ENCODE assay signal across 11 mouse cellular contexts in genomic region chr3:95693821-95694807, GRCm38 (mm10). TPM values are rescaled to one million over a fixed set of nuclear protein-coding genes. Genes with fewer than 3 reads are reported as not detected.
DNase-seq lines count a peak whose midpoint lies in the region; ATAC-seq and TF ChIP-seq lines count a peak whose summit lies in the region.
"Had no signal": no experiment of that assay in that cellular context is flagged by ENCODE, and none has a peak within 500 bp of the region (broad histone marks: within the 10 kb centered on the region; RNA-seq: fewer than 3 reads in every experiment).

No protein-coding gene starts in this region.

- peak in 1 of 2 experiments; percentile 26 for DNase-seq in heart, adult 2 months
- no peak for DNase-seq in heart, adult 9 months (ENCODE audit: low spot score in 2 of 2)
- no peak for DNase-seq in liver, embryonic 11.5 days (ENCODE audit: low spot score)
- no peak for DNase-seq in left cerebral cortex, postnatal 36 days (ENCODE audit: low spot score in 2 of 2)
- no peak for DNase-seq in cerebellum, adult 18-20 months
- DNase-seq: right cerebral cortex, postnatal 25 days had no signal

- H3K27me3 ChIP-seq in heart, adult 2 months (ENCODE audit: control insufficient read depth, insufficient read depth, low read length): no peaks in the 10 kb centered on the region
- H3K27me3 ChIP-seq in liver, embryonic 11.5 days (replicated peaks; ENCODE audit: control insufficient read depth, insufficient read depth, low read length): no peaks in the 10 kb centered on the region
- H3K27me3 ChIP-seq: forebrain, embryonic 15.5 days; megakaryocyte, embryonic 14.5 days had no signal

- TF ChIP-seq EP300 in heart, adult 2 months (IDR thresholded peaks at IDR 0.05; ENCODE audit: insufficient read depth, low read depth, low read length): no peak

- ATAC-seq in liver, embryonic 11.5 days (replicated peaks; ENCODE audit: low FRiP score): no peak
- ATAC-seq in monocyte, adult 5-6 weeks (replicated peaks; ENCODE audit: insufficient number of reproducible peaks, low FRiP score, low TSS enrichment, poor library complexity, severe bottlenecking): peak; percentile 82
- ATAC-seq in activated CD4-positive, CD25-positive, alpha-beta regulatory T cell, adult 4 months: no peak
- ATAC-seq: forebrain, embryonic 15.5 days had no signal

- H3K4me1 ChIP-seq in heart, adult 2 months (ENCODE audit: control insufficient read depth, insufficient read depth, low read length): peaks cover 31% of the 10 kb centered on the region
- peaks cover 13% of the 10 kb centered on the region for H3K4me1 ChIP-seq in brown adipose tissue, adult 24 weeks (ENCODE audit: control insufficient read depth, insufficient read depth, insufficient read length, low read length)
- H3K4me1 ChIP-seq in liver, embryonic 11.5 days (replicated peaks; ENCODE audit: control insufficient read depth, insufficient read depth, low read length): peaks cover 21% of the 10 kb centered on the region
- H3K4me1 ChIP-seq: forebrain, embryonic 15.5 days had no signal

- H3K4me2 ChIP-seq in liver, embryonic 11.5 days: no peak overlapping the region
- H3K4me2 ChIP-seq: forebrain, embryonic 15.5 days had no signal

- H3K36me3 ChIP-seq in heart, adult 2 months (ENCODE audit: control insufficient read depth, insufficient read depth, low read length): peaks cover 12% of the 10 kb centered on the region; the same call in 1 of the 2 replicates
- no peaks in the 10 kb centered on the region for H3K36me3 ChIP-seq in liver, embryonic 11.5 days (ENCODE audit: control insufficient read depth, insufficient read depth, low read length)

- no peaks in the 10 kb centered on the region for H3K79me2 ChIP-seq in heart, adult 2 months (replicated peaks; ENCODE audit: control insufficient read depth, insufficient read depth, low read length)

- 33% methylated on average over 11 of the region's 11 CpGs for WGBS in heart, adult 2 months
- WGBS in liver, embryonic 11.5 days: 47% methylated on average over 11 of the region's 11 CpGs

- TF ChIP-seq POLR2A in heart, adult 2 months (IDR thresholded peaks at IDR 0.05; ENCODE audit: insufficient read depth, low read depth, low read length): no peak

- no peaks in the 10 kb centered on the region for H3K9me3 ChIP-seq in liver, embryonic 11.5 days (ENCODE audit: control insufficient read depth, low read length)
- H3K9me3 ChIP-seq: forebrain, embryonic 15.5 days; megakaryocyte, embryonic 14.5 days had no signal

- H3K4me3 ChIP-seq in heart, adult 2 months: no peak overlapping the region
- no peak overlapping the region for H3K4me3 ChIP-seq in brown adipose tissue, adult 24 weeks (ENCODE audit: insufficient read depth, low read depth, low read length)
- no peak overlapping the region for H3K4me3 ChIP-seq in liver, embryonic 11.5 days (ENCODE audit: low read depth, low read length)
- H3K4me3 ChIP-seq: forebrain, embryonic 15.5 days; megakaryocyte, embryonic 14.5 days had no signal

- no peak for TF ChIP-seq CTCF in heart, adult 2 months (IDR thresholded peaks at IDR 0.05)

- peak overlapping the region; percentile 89 for H3K27ac ChIP-seq in heart, adult 2 months
- H3K27ac ChIP-seq in brown adipose tissue, adult 24 weeks (replicated peaks; ENCODE audit: low read depth, low read length): peak overlapping the region; percentile 17
- H3K27ac ChIP-seq in liver, embryonic 11.5 days (ENCODE audit: low read depth, low read length): peak overlapping the region; percentile 49; the same call in 1 of the 2 replicates
- H3K27ac ChIP-seq: forebrain, embryonic 15.5 days had no signal

- intact Hi-C loops in heart, adult 2 months (cut with DNase I): loop anchor here (2.0 kb wide), 1 partner anchor 19 kb away; no protein-coding TSS in a partner anchor
- intact Hi-C loops in left cerebral cortex, postnatal 36 days (cut with DNase I): no loop called here

- no peak overlapping the region for H3K9ac ChIP-seq in heart, adult 2 months (ENCODE audit: low read depth, low read length)
- no peak overlapping the region for H3K9ac ChIP-seq in liver, embryonic 11.5 days (ENCODE audit: low read depth, low read length)
- H3K9ac ChIP-seq: forebrain, embryonic 15.5 days had no signal

RNA-seq across cellular contexts. Expression of gene Adamtsl4, which starts 6.4 kb away (rescaled TPM):
- total RNA-seq in heart, adult 2 months (2021): 10 to 100 TPM; 39.2 to 51.4 TPM
- polyA plus RNA-seq in heart, adult 2 months (2012; rRNA removed): 36.2 and 46.2 TPM in 2 replicates
- 2.5 and 6.6 TPM in 2 replicates for polyA plus RNA-seq in brown adipose tissue, adult 24 weeks (2012; ENCODE audit: insufficient read depth, insufficient read length, missing spikeins)
- polyA plus RNA-seq in liver, embryonic 11.5 days (2014; fragmentation: Nextera tagmentation; extraction: Ambion mirVana): 0.38 and 1.2 TPM in 2 replicates
- 0.38 to 7.2 TPM (median 0.53 TPM) in 3 replicates for total RNA-seq in monocyte, adult 5-6 weeks (2017)
- 1 to 10 TPM; 4.2 to 4.9 TPM for total RNA-seq in left cerebral cortex, postnatal 36 days (2021)
- polyA plus RNA-seq in activated CD4-positive, CD25-positive, alpha-beta regulatory T cell, adult 4 months (2017; shearing (Covaris generic)): 1 to 10 TPM; 3.2 to 3.5 TPM

RNA-seq across cellular contexts. Expression of gene Mcl1, which starts 35.5 kb away (rescaled TPM):
- 100 to 1,000 TPM; 134 to 139 TPM for total RNA-seq in heart, adult 2 months (2021)
- 39.1 and 64.4 TPM in 2 replicates for polyA plus RNA-seq in heart, adult 2 months (2012; rRNA removed)
- polyA plus RNA-seq in brown adipose tissue, adult 24 weeks (2012; ENCODE audit: insufficient read depth, insufficient read length, missing spikeins): 56.1 and 61.6 TPM in 2 replicates
- polyA plus RNA-seq in liver, embryonic 11.5 days (2014; fragmentation: Nextera tagmentation; extraction: Ambion mirVana): 52.2 and 57.7 TPM in 2 replicates
- total RNA-seq in monocyte, adult 5-6 weeks (2017): 678 to 973 TPM (median 884 TPM) in 3 replicates
- 10 to 100 TPM; 49.9 to 56.5 TPM for total RNA-seq in left cerebral cortex, postnatal 36 days (2021)
- polyA plus RNA-seq in activated CD4-positive, CD25-positive, alpha-beta regulatory T cell, adult 4 months (2017; shearing (Covaris generic)): 10 to 100 TPM; 62.9 to 76.7 TPM

RNA-seq across cellular contexts. Expression of gene Ecm1, which starts 45.3 kb away (rescaled TPM):
- 10 to 100 TPM; 54.4 to 61.9 TPM for total RNA-seq in heart, adult 2 months (2021)
- 173 and 200 TPM in 2 replicates for polyA plus RNA-seq in heart, adult 2 months (2012; rRNA removed)
- 41.5 and 48.8 TPM in 2 replicates for polyA plus RNA-seq in brown adipose tissue, adult 24 weeks (2012; ENCODE audit: insufficient read depth, insufficient read length, missing spikeins)
- 30.4 and 31.7 TPM in 2 replicates for polyA plus RNA-seq in liver, embryonic 11.5 days (2014; fragmentation: Nextera tagmentation; extraction: Ambion mirVana)
- total RNA-seq in monocyte, adult 5-6 weeks (2017): 1.6 to 7.1 TPM in 2 of 3 replicates, not detected in the other
- 10 to 100 TPM; 11.0 to 17.9 TPM for total RNA-seq in left cerebral cortex, postnatal 36 days (2021)
- 100 to 1,000 TPM; 115 to 149 TPM for polyA plus RNA-seq in activated CD4-positive, CD25-positive, alpha-beta regulatory T cell, adult 4 months (2017; shearing (Covaris generic))

Comparison
In these comparisons a context has a peak if more than half of its experiments do, and no peak if none do; other contexts are left out.
1. H3K27ac ChIP-seq: peak in every context shown above with its lines; median percentile 89 in heart, adult 2 months; 49 in liver, embryonic 11.5 days; 17 in brown adipose tissue, adult 24 weeks.